8 mouse cellular contexts compared by ENCODE assay signal in the genomic region with DNA sequence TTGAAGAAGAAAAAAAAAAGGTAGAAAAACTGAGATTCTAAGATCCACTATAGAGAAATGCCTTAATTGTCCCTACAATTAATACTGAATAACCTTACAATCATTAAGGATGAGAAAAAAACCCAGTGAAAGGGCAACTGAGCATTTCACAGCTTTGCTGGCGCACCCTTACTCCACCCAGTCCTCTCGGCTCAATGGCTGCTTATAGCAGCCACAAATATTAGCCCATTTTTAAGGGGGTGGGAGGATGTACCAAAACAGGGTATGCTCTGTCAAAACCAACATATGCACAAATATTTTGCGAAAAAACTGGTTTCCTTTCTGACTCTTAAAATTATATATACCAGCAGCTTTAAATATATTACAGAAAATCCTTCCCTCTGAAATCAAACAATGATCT. TPM values are rescaled to one million over a fixed set of nuclear protein-coding genes. Genes with fewer than 3 reads are reported as not detected.
DNase-seq lines count a peak whose midpoint lies in the region; ATAC-seq and TF ChIP-seq lines count a peak whose summit lies in the region.

No protein-coding gene starts in this region.

- H3K4me2 ChIP-seq in kidney, embryonic 14.5 days (replicated peaks; ENCODE audit: low read depth, low read length) = peak overlapping the region; percentile 54
- peak overlapping the region; percentile 89 for H3K4me2 ChIP-seq in intestine, embryonic 14.5 days (ENCODE audit: low read length)
- H3K4me2 ChIP-seq in midbrain, embryonic 15.5 days = peak overlapping the region; percentile 74

- 42% methylated on average over 3 of the region's 3 CpGs for WGBS in kidney, embryonic 14.5 days
- WGBS in intestine, embryonic 14.5 days = 49% methylated on average over 3 of the region's 3 CpGs
- WGBS in midbrain, embryonic 15.5 days = 36% methylated on average over 3 of the region's 3 CpGs

- no peak for ATAC-seq in kidney, embryonic 14.5 days (ENCODE audit: low FRiP score, low TSS enrichment)
- ATAC-seq in intestine, embryonic 14.5 days (replicated peaks; ENCODE audit: low FRiP score, low TSS enrichment, low read depth) = no peak
- ATAC-seq in midbrain, embryonic 15.5 days (replicated peaks) = no peak

- H3K9ac ChIP-seq in kidney, embryonic 14.5 days (ENCODE audit: low read depth, low read length) = peak overlapping the region; percentile 35; the same call in 1 of the 2 replicates
- peak overlapping the region; percentile 16; the same call in 1 of the 2 replicates for H3K9ac ChIP-seq in intestine, embryonic 14.5 days (ENCODE audit: low read length)
- peak overlapping the region; percentile 53 for H3K9ac ChIP-seq in midbrain, embryonic 15.5 days

- H3K27ac ChIP-seq in kidney, embryonic 14.5 days (ENCODE audit: low read depth, low read length) = no peak overlapping the region
- no peak overlapping the region for H3K27ac ChIP-seq in cortical plate, adult 2 months (ENCODE audit: insufficient read depth, low read length)
- H3K27ac ChIP-seq in intestine, embryonic 14.5 days (ENCODE audit: low read depth) = no peak overlapping the region
- no peak overlapping the region for H3K27ac ChIP-seq in midbrain, embryonic 15.5 days

- H3K4me3 ChIP-seq in kidney, embryonic 14.5 days (ENCODE audit: low read length) = peak overlapping the region; percentile 22; the same call in 1 of the 2 replicates
- H3K4me3 ChIP-seq in cortical plate, adult 2 months (ENCODE audit: insufficient read depth, low read length) = peak overlapping the region; percentile 100
- peak overlapping the region; percentile 27 for H3K4me3 ChIP-seq in intestine, embryonic 14.5 days (ENCODE audit: low read depth, low read length)
- H3K4me3 ChIP-seq in midbrain, embryonic 15.5 days = peak overlapping the region; percentile 41

- no peaks in the 10 kb centered on the region for H3K9me3 ChIP-seq in kidney, embryonic 14.5 days (ENCODE audit: control insufficient read depth, low read length)
- H3K9me3 ChIP-seq in intestine, embryonic 14.5 days (ENCODE audit: control insufficient read depth, low read length) = no peaks in the 10 kb centered on the region
- no peaks in the 10 kb centered on the region for H3K9me3 ChIP-seq in midbrain, embryonic 15.5 days

- no peak for DNase-seq in kidney, postnatal 10 days
- DNase-seq in intestine, embryonic 14.5 days (ENCODE audit: low spot score) = no peak
- no peak for DNase-seq in thymus, postnatal 25 days
- DNase-seq in thymus, postnatal 10 days (ENCODE audit: low spot score in 2 of 2) = no peak
- DNase-seq in right cerebral cortex, adult 18-20 months = no peak

- no peaks in the 10 kb centered on the region for H3K36me3 ChIP-seq in kidney, embryonic 14.5 days (ENCODE audit: control insufficient read depth, insufficient read depth, low read length)
- no peaks in the 10 kb centered on the region for H3K36me3 ChIP-seq in intestine, embryonic 14.5 days (ENCODE audit: control insufficient read depth, insufficient read depth, low read length)
- no peaks in the 10 kb centered on the region for H3K36me3 ChIP-seq in midbrain, embryonic 15.5 days (replicated peaks)

- H3K27me3 ChIP-seq in kidney, embryonic 14.5 days (ENCODE audit: control insufficient read depth, insufficient read depth, low read length) = no peaks in the 10 kb centered on the region
- H3K27me3 ChIP-seq in intestine, embryonic 14.5 days (replicated peaks; ENCODE audit: control insufficient read depth, insufficient read depth, low read length) = no peaks in the 10 kb centered on the region
- no peaks in the 10 kb centered on the region for H3K27me3 ChIP-seq in midbrain, embryonic 15.5 days (replicated peaks)

- TF ChIP-seq POLR2A in cortical plate, adult 2 months (IDR thresholded peaks at IDR 0.05; ENCODE audit: extremely low read depth, insufficient read depth, low read length) = no peak

- H3K4me1 ChIP-seq in kidney, embryonic 14.5 days (ENCODE audit: control insufficient read depth, insufficient read depth, low read length) = peaks cover 9% of the 10 kb centered on the region; the same call in 1 of the 2 replicates
- peaks cover 4% of the 10 kb centered on the region; the same call in 1 of the 2 replicates for H3K4me1 ChIP-seq in cortical plate, adult 2 months (ENCODE audit: control insufficient read depth, insufficient read depth, low read length)
- H3K4me1 ChIP-seq in intestine, embryonic 14.5 days (replicated peaks; ENCODE audit: control insufficient read depth, insufficient read depth, low read length) = peaks cover 15% of the 10 kb centered on the region
- peaks cover 38% of the 10 kb centered on the region for H3K4me1 ChIP-seq in midbrain, embryonic 15.5 days

- TF ChIP-seq CTCF in cortical plate, adult 2 months (IDR thresholded peaks at IDR 0.05; ENCODE audit: extremely low read depth, insufficient read depth, low read length) = no peak

RNA-seq across cellular contexts. Expression of gene Pafah1b1, which starts 2.5 kb away (rescaled TPM):
- polyA plus RNA-seq in kidney, embryonic 14.5 days (2014; fragmentation: Nextera tagmentation; extraction: Ambion mirVana) = 63.6 and 74.1 TPM in 2 replicates
- polyA plus RNA-seq in cortical plate, adult 2 months (2012; rRNA removed) = 177 and 180 TPM in 2 replicates
- 58.7 and 61.8 TPM in 2 replicates for polyA plus RNA-seq in intestine, embryonic 14.5 days (2014; fragmentation: Nextera tagmentation; extraction: Ambion mirVana)
- polyA plus RNA-seq in midbrain, embryonic 15.5 days (2015; fragmentation: Nextera tagmentation; extraction: Ambion mirVana) = 45.0 and 47.9 TPM in 2 replicates

RNA-seq across cellular contexts. Expression of gene Mettl16, which starts 48.7 kb away (rescaled TPM):
- 34.6 and 42.0 TPM in 2 replicates for polyA plus RNA-seq in kidney, embryonic 14.5 days (2014; fragmentation: Nextera tagmentation; extraction: Ambion mirVana)
- 14.4 and 15.1 TPM in 2 replicates for polyA plus RNA-seq in cortical plate, adult 2 months (2012; rRNA removed)
- polyA plus RNA-seq in intestine, embryonic 14.5 days (2014; fragmentation: Nextera tagmentation; extraction: Ambion mirVana) = 31.9 and 36.4 TPM in 2 replicates
- 55.2 TPM in 2 replicates for polyA plus RNA-seq in midbrain, embryonic 15.5 days (2015; fragmentation: Nextera tagmentation; extraction: Ambion mirVana)

Comparison
In these comparisons a context has a peak if more than half of its experiments do, and no peak if none do; other contexts are left out.
1. H3K4me3 ChIP-seq: peak in every context shown above with its lines; median percentile 100 in cortical plate, adult 2 months; 41 in midbrain, embryonic 15.5 days; 27 in intestine, embryonic 14.5 days; 22 in kidney, embryonic 14.5 days.